Mouse (Mus musculus) heart, embryonic 13.5 days (tissue): ENCODE measurements around the gene Pdcd6ip. TPM values are rescaled to one million over a fixed set of nuclear protein-coding genes. Genes with fewer than 3 reads are reported as not detected.
"Not testable (repeated sequence)": the region's sequence is repeated elsewhere in the genome, so short reads cannot be mapped to it uniquely, and the experiment has no call there.

Source experiments
- ATAC-seq: fragments of 200-750 bp; cut with Nextera tagmentation; 2 replicates; pipeline ENCODE4 v1.8.0; 2017; ENCODE audit warnings: moderate TSS enrichment; ENCODE audit not compliant: insufficient number of reproducible peaks, low FRiP score, low TSS enrichment; ENCODE audit errors: extremely low read depth
- H3K27ac ChIP-seq: fragments of 300-500 bp; sonication (generic); replicated peaks from 2 replicates; pipeline ENCODE4 v1.5.1; 2015; ENCODE audit warnings: moderate library complexity, mild to moderate bottlenecking, inconsistent platforms
- H3K27me3 ChIP-seq: fragments of 300-500 bp; sonication (generic); replicated peaks from 2 replicates; pipeline ENCODE4 v1.6.1; 2015; ENCODE audit warnings: mild to moderate bottlenecking, inconsistent platforms
- H3K36me3 ChIP-seq: fragments of 300-500 bp; sonication (generic); 2 replicates; pipeline ENCODE4 v1.6.1; 2015; ENCODE audit warnings: mild to moderate bottlenecking, inconsistent platforms
- H3K4me1 ChIP-seq: fragments of 300-500 bp; sonication (generic); 2 replicates; pipeline ENCODE4 v1.6.1; 2015; ENCODE audit warnings: inconsistent platforms
- H3K4me2 ChIP-seq: fragments of 300-500 bp; sonication (generic); 2 replicates; pipeline ENCODE4 v1.6.1; 2015; ENCODE audit warnings: inconsistent platforms, mild to moderate bottlenecking, moderate library complexity
- H3K4me3 ChIP-seq: fragments of 300-500 bp; sonication (generic); 2 replicates; pipeline ENCODE4 v1.5.1; 2015; ENCODE audit warnings: moderate library complexity, mild to moderate bottlenecking, inconsistent platforms
- H3K9ac ChIP-seq: fragments of 300-500 bp; sonication (generic); 2 replicates; pipeline ENCODE4 v1.6.1; 2015; ENCODE audit warnings: inconsistent platforms, mild to moderate bottlenecking, moderate library complexity
- H3K9me3 ChIP-seq: fragments of 300-500 bp; sonication (generic); 2 replicates; pipeline ENCODE4 v1.6.1; 2016; ENCODE audit warnings: inconsistent platforms
- WGBS: fragments of 180-500 bp; shearing (Covaris S2); methylation state at CpG from one replicate; pipeline ENCODE4 v1.1.7; 2015; ENCODE audit warnings: mixed read lengths; 5-methylcytosine and 5-hydroxymethylcytosine counted together
- polyA plus RNA-seq: library from polyadenylated mRNA; unstranded; fragments of >200 nt; fragmentation: Nextera tagmentation; extraction: Ambion mirVana; gene quantifications from 2 replicates; pipeline ENCODE4 v1.2.1, GENCODE M21; 2015

Gene Pdcd6ip
- polyA plus RNA-seq, 1 experiment from 2014 or later = 59.6 TPM

DNA sequence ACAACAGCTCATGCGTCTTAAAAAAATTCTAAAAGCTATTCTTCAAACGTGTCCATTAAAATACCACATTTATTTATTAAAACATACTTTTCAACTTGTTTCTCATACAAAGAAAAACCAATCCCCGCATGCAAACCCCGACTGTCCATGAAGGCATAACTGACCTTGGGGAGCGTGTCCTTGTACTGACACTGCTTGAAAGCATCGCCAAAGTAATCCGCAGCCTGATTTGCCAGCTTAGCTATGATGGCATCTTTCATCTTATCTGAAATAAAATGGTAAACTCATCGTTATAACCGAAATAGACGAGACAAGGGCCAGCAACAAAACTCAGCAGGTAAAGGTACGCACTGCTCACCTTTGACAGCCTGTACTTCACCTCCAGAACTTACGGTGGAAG, 20.6 kb downstream of the Pdcd6ip start:
- peaks cover 6% of the 10 kb centered on the region for H3K4me1 ChIP-seq
- H3K36me3 ChIP-seq = peaks cover 86% of the 10 kb centered on the region
- H3K9ac ChIP-seq = no peak overlapping the region
- no peak overlapping the region for H3K4me2 ChIP-seq
- no peaks in the 10 kb centered on the region for H3K27me3 ChIP-seq
- 90% methylated on average over 12 of the region's 12 CpGs for WGBS
- no peak overlapping the region for H3K4me3 ChIP-seq
- no peaks in the 10 kb centered on the region for H3K9me3 ChIP-seq
- no peak overlapping the region for H3K27ac ChIP-seq
- ATAC-seq = no peak

- Histone ChIP-seq H3K9ac (no peak overlapping the region), H3K9me3 (no peaks in the 10 kb centered on the region), H3K4me2 (no peak overlapping the region), H3K4me3 (no peak overlapping the region), H3K27me3 (no peaks in the 10 kb centered on the region), H3K27ac (no peak overlapping the region), H3K4me1 (no peaks in the 10 kb centered on the region), H3K36me3 (peaks cover 95% of the 10 kb centered on the region)
- 92% methylated on average over 6 of the region's 6 CpGs for WGBS
- ATAC-seq = no peak
These were observed 34.3 kb downstream of the Pdcd6ip start for GRCm38 (mm10) chr9:113673721-113674120.

GRCm38 (mm10) chr9:113672352-113672751, 35.7 kb downstream of the Pdcd6ip start:
- H3K9me3 ChIP-seq = peaks cover 6% of the 10 kb centered on the region; the same call in 1 of the 2 replicates
- no peak overlapping the region for H3K4me3 ChIP-seq
- no peak overlapping the region for H3K4me2 ChIP-seq
- H3K27ac ChIP-seq = no peak overlapping the region
- H3K27me3 ChIP-seq = no peaks in the 10 kb centered on the region
- ATAC-seq = no peak
- no peaks in the 10 kb centered on the region for H3K4me1 ChIP-seq
- H3K9ac ChIP-seq = no peak overlapping the region
- H3K36me3 ChIP-seq = peaks cover 95% of the 10 kb centered on the region
- 90% methylated on average over 5 of the region's 5 CpGs for WGBS

GRCm38 (mm10) chr9:113670857-113671106, 37.3 kb downstream of the Pdcd6ip start:
- Histone ChIP-seq H3K4me3 (no peak overlapping the region), H3K27ac (no peak overlapping the region), H3K4me2 (no peak overlapping the region), H3K9ac (no peak overlapping the region), H3K27me3 (no peaks in the 10 kb centered on the region), H3K9me3 (peaks cover 6% of the 10 kb centered on the region; the same call in 1 of the 2 replicates), H3K4me1 (no peaks in the 10 kb centered on the region), H3K36me3 (peaks cover 95% of the 10 kb centered on the region)
- WGBS = 83% methylated on average over 1 of the region's 1 CpGs
- no peak for ATAC-seq

DNA sequence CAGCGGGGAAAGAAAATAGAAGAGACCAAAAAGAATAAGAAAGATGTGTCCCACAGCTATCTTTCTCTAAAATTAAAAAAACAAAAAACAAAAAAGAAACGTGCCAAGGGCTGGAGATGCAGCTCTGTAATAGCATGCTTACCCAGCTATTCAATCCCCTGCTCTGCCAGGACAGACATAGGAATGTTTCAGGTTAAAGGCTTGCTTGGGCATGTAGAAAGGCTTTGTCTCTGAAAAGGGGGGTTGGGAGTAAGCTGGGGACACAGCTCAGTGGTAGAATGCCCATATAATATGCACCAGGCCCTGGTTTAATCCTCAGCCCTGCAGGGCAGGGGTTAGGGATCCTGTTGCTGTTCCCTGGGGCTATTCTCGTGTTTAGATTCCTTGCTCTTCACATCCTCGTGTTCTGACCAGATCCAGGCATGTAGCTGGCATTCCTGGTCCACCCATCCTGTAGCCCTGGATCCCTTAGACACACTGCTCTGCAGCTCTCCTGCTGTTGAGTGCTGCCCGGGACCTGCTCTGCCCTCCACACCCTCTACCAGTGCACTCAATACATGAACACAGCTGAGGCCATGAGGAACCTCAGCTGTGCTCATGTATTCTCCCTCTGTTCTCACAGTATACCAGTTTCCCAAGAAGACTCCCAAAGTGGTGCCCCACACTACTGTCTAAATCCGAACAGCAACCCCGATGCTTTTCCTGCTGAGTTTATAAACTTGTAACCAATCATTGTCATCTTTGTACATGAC, 37.8 kb downstream of the Pdcd6ip start:
- peaks cover 6% of the 10 kb centered on the region; the same call in 1 of the 2 replicates for H3K9me3 ChIP-seq
- no peaks in the 10 kb centered on the region for H3K4me1 ChIP-seq
- H3K4me2 ChIP-seq = no peak overlapping the region
- no peak overlapping the region for H3K27ac ChIP-seq
- WGBS = 85% methylated on average over 7 of the region's 7 CpGs
- no peak overlapping the region for H3K9ac ChIP-seq
- no peak for ATAC-seq
- no peaks in the 10 kb centered on the region for H3K27me3 ChIP-seq
- H3K4me3 ChIP-seq = no peak overlapping the region
- peaks cover 97% of the 10 kb centered on the region for H3K36me3 ChIP-seq

GRCm38 (mm10) chr9:113663476-113663875, 44.6 kb downstream of the Pdcd6ip start:
- no peak for ATAC-seq
- peaks cover 6% of the 10 kb centered on the region; the same call in 1 of the 2 replicates for H3K9me3 ChIP-seq
- H3K27ac ChIP-seq = no peak overlapping the region
- no peaks in the 10 kb centered on the region for H3K4me1 ChIP-seq
- no peaks in the 10 kb centered on the region for H3K27me3 ChIP-seq
- H3K4me3 ChIP-seq = no peak overlapping the region
- WGBS = 85% methylated on average over 4 of the region's 4 CpGs
- H3K4me2 ChIP-seq = no peak overlapping the region
- no peak overlapping the region for H3K9ac ChIP-seq
- H3K36me3 ChIP-seq = peaks cover 96% of the 10 kb centered on the region

DNA sequence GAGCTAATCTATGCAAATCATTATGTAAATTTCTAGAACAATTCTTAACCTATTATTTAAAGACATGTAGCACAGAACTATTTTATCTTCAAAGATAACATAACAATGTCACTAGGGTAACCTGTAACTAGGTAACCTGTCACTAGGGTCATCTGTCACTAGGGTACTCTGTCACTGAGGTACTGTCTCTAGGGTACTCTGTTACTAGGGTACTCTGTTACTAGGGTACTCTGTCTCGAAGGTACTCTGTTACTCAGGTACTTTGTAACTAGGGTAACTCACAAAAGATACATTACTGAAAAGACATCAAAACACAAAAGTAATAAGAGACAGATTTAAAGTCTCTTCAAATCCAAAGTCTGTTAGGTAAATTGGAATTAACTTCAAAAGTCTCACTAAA, 50.2 kb downstream of the Pdcd6ip start:
- Histone ChIP-seq H3K27ac (no peak overlapping the region), H3K4me2 (no peak overlapping the region), H3K9me3 (no peaks in the 10 kb centered on the region), H3K4me1 (no peaks in the 10 kb centered on the region), H3K9ac (no peak overlapping the region), H3K36me3 (peaks cover 96% of the 10 kb centered on the region), H3K4me3 (no peak overlapping the region), H3K27me3 (no peaks in the 10 kb centered on the region)
- no peak for ATAC-seq
- WGBS = 92% methylated on average over 1 of the region's 1 CpGs

- Histone ChIP-seq H3K27me3 (no peaks in the 10 kb centered on the region), H3K27ac (no peak overlapping the region), H3K9me3 (no peaks in the 10 kb centered on the region), H3K36me3 (peaks cover 66% of the 10 kb centered on the region), H3K4me3 (no peak overlapping the region), H3K4me1 (no peaks in the 10 kb centered on the region), H3K9ac (no peak overlapping the region), H3K4me2 (no peak overlapping the region)
- no peak for ATAC-seq
- WGBS = 65% methylated on average over 8 of the region's 8 CpGs
These were observed 54.5 kb downstream of the Pdcd6ip start for GRCm38 (mm10) chr9:113653571-113653970.

DNA sequence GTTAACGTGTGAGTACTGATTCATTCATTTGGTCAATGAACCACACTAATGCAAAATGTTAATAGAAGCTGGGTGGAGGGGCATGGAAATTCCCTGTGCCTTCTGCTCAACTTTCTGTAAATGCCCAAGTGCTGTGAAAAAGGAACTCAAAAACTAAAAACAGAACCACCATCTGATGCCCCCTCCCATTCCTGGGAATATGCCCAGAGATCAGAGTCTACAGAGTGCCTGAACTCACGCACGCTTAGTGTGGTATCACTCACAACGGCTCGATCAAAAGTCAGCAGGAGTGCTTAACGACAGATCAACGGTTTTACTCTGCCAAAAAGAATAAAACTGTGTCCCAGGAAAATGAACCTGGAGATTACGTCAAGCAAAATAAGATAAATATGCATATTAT, 57.3 kb downstream of the Pdcd6ip start:
- Histone ChIP-seq H3K36me3 (peaks cover 38% of the 10 kb centered on the region), H3K4me2 (no peak overlapping the region), H3K9ac (no peak overlapping the region), H3K9me3 (no peaks in the 10 kb centered on the region), H3K4me1 (no peaks in the 10 kb centered on the region), H3K27me3 (no peaks in the 10 kb centered on the region), H3K27ac (no peak overlapping the region), H3K4me3 (no peak overlapping the region)
- WGBS = 86% methylated on average over 8 of the region's 8 CpGs
- no peak for ATAC-seq

DNA sequence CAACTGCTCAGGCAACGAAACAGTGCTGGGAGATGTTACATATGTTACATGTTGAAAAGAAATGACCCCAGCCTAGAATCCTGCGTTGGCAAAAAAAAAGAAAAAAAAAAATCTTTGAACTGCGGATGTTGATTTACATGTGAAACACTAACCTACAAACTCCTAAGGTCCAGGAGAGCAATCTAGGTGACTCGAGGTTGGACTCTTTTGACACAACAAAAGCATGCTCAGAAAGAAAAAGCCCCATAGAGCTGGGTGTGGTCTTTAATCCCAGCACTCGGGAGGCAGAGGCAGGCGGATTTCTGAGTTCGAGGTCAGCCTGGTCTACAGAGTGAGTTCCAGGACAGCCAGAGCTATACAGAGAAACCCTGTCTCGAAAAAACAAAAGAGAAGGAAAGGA, 58.8 kb downstream of the Pdcd6ip start:
- not testable (repeated sequence) for H3K4me2 ChIP-seq, H3K27ac ChIP-seq, H3K4me1 ChIP-seq, H3K9ac ChIP-seq, H3K4me3 ChIP-seq, ATAC-seq, H3K9me3 ChIP-seq, H3K27me3 ChIP-seq
- H3K36me3 ChIP-seq = peaks cover 24% of the 10 kb centered on the region
- WGBS = 76% methylated on average over 8 of the region's 8 CpGs

DNA sequence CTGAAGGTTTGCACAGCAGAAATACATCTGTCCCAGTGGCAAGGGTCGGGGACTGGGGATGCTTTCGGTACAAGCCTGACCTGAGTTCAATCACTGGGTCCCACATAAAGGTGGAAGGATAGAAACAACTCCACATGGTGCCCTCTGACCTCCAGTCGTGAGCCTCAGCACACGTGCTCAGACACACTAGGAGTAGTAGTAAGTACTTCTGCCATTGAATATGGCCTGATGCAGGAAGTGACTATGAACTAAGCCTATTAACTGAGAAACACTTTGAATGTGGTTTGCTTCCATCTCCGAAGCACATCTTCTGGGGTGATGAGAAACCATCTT, 62.3 kb downstream of the Pdcd6ip start:
- Histone ChIP-seq H3K4me3 (no peak overlapping the region), H3K27ac (no peak overlapping the region), H3K4me2 (no peak overlapping the region), H3K9me3 (no peaks in the 10 kb centered on the region; the same call in 1 of the 2 replicates), H3K36me3 (no peaks in the 10 kb centered on the region), H3K27me3 (no peaks in the 10 kb centered on the region), H3K4me1 (no peaks in the 10 kb centered on the region), H3K9ac (no peak overlapping the region)
- WGBS = 31% methylated on average over 5 of the region's 5 CpGs
- no peak for ATAC-seq

DNA sequence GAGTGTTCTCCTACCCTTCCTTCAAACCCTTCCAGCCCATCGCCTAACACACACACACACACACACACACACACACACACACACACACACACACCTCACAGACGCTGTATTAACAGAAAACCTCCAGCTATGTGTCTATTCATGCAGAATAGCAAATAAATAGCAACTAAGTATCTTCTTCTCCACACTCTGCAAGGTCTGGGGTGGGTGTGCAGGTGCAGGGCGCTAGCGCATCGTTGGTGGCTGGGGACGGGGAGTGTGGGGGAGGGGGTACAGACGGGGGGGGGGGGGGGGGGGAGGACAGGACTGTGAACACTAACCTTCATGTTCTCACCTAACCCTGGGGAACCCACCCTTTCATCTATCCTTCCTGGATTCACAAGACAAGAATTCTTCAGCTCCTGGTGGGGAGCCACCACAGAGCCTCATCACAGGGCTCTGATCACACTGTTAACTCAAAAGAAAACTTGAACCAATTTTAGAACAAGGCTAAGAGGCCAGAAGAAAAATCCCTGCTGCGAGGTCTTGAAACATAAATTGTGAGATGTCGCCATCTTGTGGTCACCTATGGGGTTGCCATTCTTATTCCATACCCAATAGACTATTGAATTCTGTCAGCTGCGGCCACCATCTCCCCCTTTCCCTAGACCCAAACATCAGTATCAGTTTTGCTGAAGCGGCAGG, 62.8 kb downstream of the Pdcd6ip start:
- H3K36me3 ChIP-seq = no peaks in the 10 kb centered on the region

More for the DNA sequence above, 62.8 kb downstream of the Pdcd6ip start:
- no peaks in the 10 kb centered on the region; the same call in 1 of the 2 replicates for H3K9me3 ChIP-seq
- no peak overlapping the region for H3K27ac ChIP-seq
- no peak overlapping the region for H3K9ac ChIP-seq
- 24% methylated on average over 7 of the region's 11 CpGs for WGBS
- H3K4me1 ChIP-seq = no peaks in the 10 kb centered on the region
- no peak for ATAC-seq
- no peaks in the 10 kb centered on the region for H3K27me3 ChIP-seq
- H3K4me2 ChIP-seq = peak overlapping the region; percentile 44; the same call in 1 of the 2 replicates
- H3K4me3 ChIP-seq = no peak overlapping the region
